Mouse (Mus musculus) embryonic facial prominence, embryonic 13.5 days (tissue): Measurements from ENCODE around the gene Arhgef10l. TPM values are rescaled to one million over a fixed set of nuclear protein-coding genes. Genes with fewer than 3 reads are reported as not detected.

Experiments
- ATAC-seq: fragments of 200-750 bp; cut with Nextera tagmentation; 2 replicates; pipeline ENCODE4 v1.8.0; 2017; ENCODE audit warnings: low read depth; ENCODE audit not compliant: insufficient number of reproducible peaks, insufficient read depth, low FRiP score, low TSS enrichment
- H3K27ac ChIP-seq: fragments of 300-500 bp; sonication (generic); 2 replicates; pipeline ENCODE4 v1.5.1; 2015; ENCODE audit warnings: moderate library complexity, mild to moderate bottlenecking, inconsistent platforms
- H3K27me3 ChIP-seq: fragments of 300-500 bp; sonication (generic); 2 replicates; pipeline ENCODE4 v1.6.1; 2015; ENCODE audit warnings: mild to moderate bottlenecking, inconsistent platforms
- H3K36me3 ChIP-seq: fragments of 300-500 bp; sonication (generic); 2 replicates; pipeline ENCODE4 v1.6.1; 2015; ENCODE audit warnings: mild to moderate bottlenecking, inconsistent platforms
- H3K4me1 ChIP-seq: fragments of 300-500 bp; sonication (generic); 2 replicates; pipeline ENCODE4 v1.6.1; 2015; ENCODE audit warnings: inconsistent platforms
- H3K4me2 ChIP-seq: fragments of 300-500 bp; sonication (generic); 2 replicates; pipeline ENCODE4 v1.6.1; 2015; ENCODE audit warnings: moderate library complexity, mild to moderate bottlenecking, inconsistent platforms
- H3K4me3 ChIP-seq: fragments of 300-500 bp; sonication (generic); 2 replicates; pipeline ENCODE4 v1.5.1; 2015; ENCODE audit warnings: mild to moderate bottlenecking, inconsistent platforms
- H3K9ac ChIP-seq: fragments of 300-500 bp; sonication (generic); 2 replicates; pipeline ENCODE4 v1.6.1; 2015; ENCODE audit warnings: mild to moderate bottlenecking, inconsistent platforms
- H3K9me3 ChIP-seq: fragments of 300-500 bp; sonication (generic); 2 replicates; pipeline ENCODE4 v1.6.1; 2016; ENCODE audit warnings: inconsistent platforms
- WGBS: fragments of 180-500 bp; shearing (Covaris S2); methylation state at CpG from one replicate; pipeline ENCODE4 v1.1.7; 2015; ENCODE audit warnings: mixed read lengths; 5-methylcytosine and 5-hydroxymethylcytosine counted together
- polyA plus RNA-seq: library from polyadenylated mRNA; unstranded; fragments of >200 nt; fragmentation: Nextera tagmentation; extraction: Ambion mirVana; gene quantifications from 2 replicates; pipeline ENCODE4 v1.2.1, GENCODE M21; 2015

Gene Arhgef10l
- polyA plus RNA-seq, 1 experiment from 2014 or later = 11.5 TPM

DNA sequence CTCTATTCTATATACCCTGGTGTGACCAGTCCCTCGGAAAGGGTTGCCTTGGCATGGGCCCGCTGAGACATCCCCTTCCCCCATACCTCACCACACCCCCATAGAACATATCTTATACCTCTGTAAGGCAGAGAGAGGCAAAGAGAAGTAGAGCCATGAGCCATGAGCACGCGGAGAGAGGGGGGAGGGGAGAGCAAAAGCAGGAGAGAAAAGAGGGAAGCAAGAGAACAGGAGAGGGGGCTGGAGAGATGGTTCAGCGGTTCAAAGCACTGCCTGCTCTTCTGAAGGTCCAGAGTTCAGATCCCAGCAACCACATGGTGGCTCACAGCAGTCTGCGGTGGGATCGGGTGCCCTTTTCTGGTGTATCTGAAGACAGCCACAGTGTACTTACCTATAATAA lies 25.7 kb upstream of the Arhgef10l start:
- 74% methylated on average over 7 of the region's 7 CpGs for WGBS
- Histone ChIP-seq H3K27ac (no peak overlapping the region), H3K4me3 (no peak overlapping the region), H3K4me2 (no peak overlapping the region), H3K27me3 (no peaks in the 10 kb centered on the region), H3K4me1 (peaks cover 2% of the 10 kb centered on the region; the same call in 1 of the 2 replicates), H3K9ac (no peak overlapping the region), H3K36me3 (no peaks in the 10 kb centered on the region), H3K9me3 (no peaks in the 10 kb centered on the region)
- no peak for ATAC-seq

DNA sequence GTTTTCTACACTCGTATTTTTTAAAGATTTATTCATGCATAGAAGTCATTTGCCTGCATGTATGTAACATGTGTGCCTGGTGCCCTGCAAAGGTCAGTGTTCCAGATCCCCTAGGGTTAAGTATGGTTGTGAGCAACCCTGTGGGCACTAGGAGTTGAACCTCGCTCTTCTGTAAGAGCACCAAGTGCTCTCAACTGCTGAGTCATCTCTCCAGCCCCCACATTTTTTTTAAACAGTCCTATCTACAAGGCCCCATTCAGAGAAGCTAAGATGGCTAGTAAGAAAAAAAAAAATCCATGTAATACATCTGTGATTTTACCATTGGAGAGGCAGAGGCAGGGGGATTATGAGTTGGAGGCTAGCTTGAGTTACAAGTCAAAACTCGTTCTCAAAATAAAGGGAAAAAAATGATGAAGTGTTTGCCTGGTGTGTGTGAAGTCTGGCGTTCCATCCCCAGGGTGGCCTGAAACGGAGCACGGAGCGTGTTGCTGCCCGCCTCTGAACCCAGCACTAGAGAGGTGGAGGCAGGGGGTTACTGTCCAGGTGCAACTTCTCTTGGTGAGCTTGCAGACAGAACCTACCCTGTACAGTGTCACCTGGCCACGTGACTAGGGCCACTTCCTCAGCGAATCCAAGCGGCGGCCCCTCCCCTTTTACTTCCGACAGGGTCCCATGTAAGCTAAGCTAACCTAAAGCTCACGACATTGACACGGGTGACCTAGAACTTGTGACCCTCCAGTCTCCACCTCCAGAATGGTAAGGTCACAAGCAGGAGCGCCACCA lies 24.3 kb upstream of the Arhgef10l start:
- no peak overlapping the region for H3K9ac ChIP-seq
- H3K27me3 ChIP-seq = peaks cover 6% of the 10 kb centered on the region; the same call in 1 of the 2 replicates
- no peak for ATAC-seq
- WGBS = 61% methylated on average over 16 of the region's 16 CpGs
- H3K9me3 ChIP-seq = no peaks in the 10 kb centered on the region
- 0 out of 2 replicates have a peak overlapping the region, but pooled peaks have one; percentile 23 for H3K27ac ChIP-seq
- H3K36me3 ChIP-seq = no peaks in the 10 kb centered on the region
- H3K4me1 ChIP-seq = peaks cover 2% of the 10 kb centered on the region; the same call in 1 of the 2 replicates
- no peak overlapping the region for H3K4me2 ChIP-seq
- no peak overlapping the region for H3K4me3 ChIP-seq

DNA sequence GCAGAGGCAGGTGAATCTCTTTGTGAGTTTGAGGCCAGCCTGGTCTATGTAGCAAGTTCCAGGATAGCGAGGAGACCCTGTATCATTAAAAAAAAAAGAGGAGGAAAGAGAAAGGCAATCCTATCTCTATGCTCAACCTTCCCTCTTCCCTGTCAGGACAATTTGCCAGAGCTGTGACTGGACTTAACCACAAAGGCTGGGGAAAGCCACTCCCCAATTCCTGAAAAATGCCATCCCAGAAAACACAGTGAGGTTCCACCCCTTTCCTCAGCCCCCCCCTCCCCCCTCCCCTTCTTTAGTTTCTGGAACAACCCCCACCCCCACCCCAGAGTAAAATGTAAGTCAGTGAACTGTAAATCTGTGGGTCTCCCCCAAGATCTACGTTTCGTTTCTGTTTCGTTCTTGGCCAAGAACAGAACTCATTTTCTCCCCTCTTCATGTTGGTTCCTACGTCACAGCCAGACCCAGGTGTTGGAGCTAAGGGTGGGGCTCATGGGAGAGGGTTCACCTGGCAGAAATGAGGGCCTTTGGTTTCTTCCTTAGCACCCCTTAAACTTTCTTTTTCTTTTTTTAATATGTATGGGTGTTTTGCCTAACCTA lies 23.1 kb upstream of the Arhgef10l start:
- Histone ChIP-seq H3K27me3 (peaks cover 6% of the 10 kb centered on the region; the same call in 1 of the 2 replicates), H3K4me2 (no peak overlapping the region), H3K4me3 (no peak overlapping the region), H3K4me1 (peaks cover 13% of the 10 kb centered on the region), H3K27ac (no peak overlapping the region), H3K9ac (no peak overlapping the region), H3K9me3 (no peaks in the 10 kb centered on the region), H3K36me3 (no peaks in the 10 kb centered on the region)
- 80% methylated on average over 5 of the region's 5 CpGs for WGBS
- no peak for ATAC-seq

DNA sequence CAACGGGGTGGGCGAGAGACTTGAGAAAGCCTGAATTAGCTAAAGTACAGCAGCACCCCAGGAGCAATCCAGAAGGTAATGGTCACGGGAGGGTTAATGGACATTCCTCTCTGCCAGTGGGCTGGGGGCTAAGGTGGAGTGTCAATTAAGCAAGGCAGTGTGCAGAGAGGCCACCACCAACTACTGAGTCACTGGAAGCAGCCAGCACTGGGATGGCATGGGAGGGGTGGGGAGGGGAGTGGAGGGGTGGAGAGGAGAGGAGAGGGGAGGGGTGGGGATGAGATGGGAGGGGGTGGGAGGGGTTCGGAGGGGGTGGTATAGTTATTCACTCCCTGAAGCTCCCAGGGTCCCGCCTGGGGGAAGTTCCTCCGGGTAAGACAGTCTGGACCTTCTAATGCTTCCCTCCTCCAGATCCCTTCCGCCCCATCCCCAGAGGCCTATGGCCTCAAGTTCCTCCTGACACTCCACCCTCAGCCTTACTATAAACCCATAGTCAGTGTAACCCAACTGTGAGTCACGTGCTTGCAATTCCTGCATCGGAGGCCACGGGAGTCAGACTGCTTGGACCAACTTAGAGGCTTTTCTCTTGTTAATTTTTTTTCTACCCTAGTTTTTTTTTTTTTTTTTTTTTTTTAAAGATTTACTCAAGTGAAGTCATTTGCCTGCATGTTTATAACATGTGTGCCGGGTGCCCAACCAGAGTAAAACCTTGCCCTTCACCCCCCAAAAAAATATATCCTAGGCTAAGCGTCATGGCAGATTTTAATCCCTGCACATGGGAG lies 22.4 kb upstream of the Arhgef10l start:
- Histone ChIP-seq H3K9ac (no peak overlapping the region), H3K4me3 (no peak overlapping the region), H3K27ac (no peak overlapping the region), H3K36me3 (no peaks in the 10 kb centered on the region), H3K9me3 (no peaks in the 10 kb centered on the region), H3K27me3 (peaks cover 6% of the 10 kb centered on the region; the same call in 1 of the 2 replicates), H3K4me2 (no peak overlapping the region), H3K4me1 (peaks cover 17% of the 10 kb centered on the region)
- WGBS = 53% methylated on average over 12 of the region's 12 CpGs
- no peak for ATAC-seq

DNA sequence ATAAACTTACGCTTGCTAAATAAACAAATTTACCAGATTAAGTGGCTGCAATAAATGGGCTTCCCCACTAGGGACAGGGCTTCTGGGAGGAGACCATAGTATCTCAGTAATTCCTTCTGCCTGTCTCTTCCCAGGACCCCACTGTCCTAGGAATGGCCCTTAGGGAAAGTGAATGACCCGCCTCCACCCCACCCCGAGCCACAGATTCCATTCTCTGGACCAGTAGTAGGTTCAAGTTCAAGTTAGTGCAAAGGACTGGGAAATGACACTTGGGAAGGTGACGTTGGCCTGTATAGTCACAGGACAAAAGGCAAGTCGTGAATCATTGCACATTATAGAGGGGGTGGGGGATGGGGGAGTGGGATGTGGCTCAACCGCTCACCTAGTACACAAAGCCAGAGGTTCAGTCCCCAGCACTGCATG lies 19.1 kb upstream of the Arhgef10l start:
- H3K4me2 ChIP-seq = peak overlapping the region; percentile 52
- WGBS = 36% methylated on average over 6 of the region's 6 CpGs
- no peaks in the 10 kb centered on the region for H3K36me3 ChIP-seq
- no peak overlapping the region for H3K9ac ChIP-seq
- H3K4me1 ChIP-seq = peaks cover 17% of the 10 kb centered on the region
- H3K27me3 ChIP-seq = peaks cover 6% of the 10 kb centered on the region; the same call in 1 of the 2 replicates
- no peak overlapping the region for H3K27ac ChIP-seq
- H3K9me3 ChIP-seq = no peaks in the 10 kb centered on the region
- no peak overlapping the region for H3K4me3 ChIP-seq
- no peak for ATAC-seq

DNA sequence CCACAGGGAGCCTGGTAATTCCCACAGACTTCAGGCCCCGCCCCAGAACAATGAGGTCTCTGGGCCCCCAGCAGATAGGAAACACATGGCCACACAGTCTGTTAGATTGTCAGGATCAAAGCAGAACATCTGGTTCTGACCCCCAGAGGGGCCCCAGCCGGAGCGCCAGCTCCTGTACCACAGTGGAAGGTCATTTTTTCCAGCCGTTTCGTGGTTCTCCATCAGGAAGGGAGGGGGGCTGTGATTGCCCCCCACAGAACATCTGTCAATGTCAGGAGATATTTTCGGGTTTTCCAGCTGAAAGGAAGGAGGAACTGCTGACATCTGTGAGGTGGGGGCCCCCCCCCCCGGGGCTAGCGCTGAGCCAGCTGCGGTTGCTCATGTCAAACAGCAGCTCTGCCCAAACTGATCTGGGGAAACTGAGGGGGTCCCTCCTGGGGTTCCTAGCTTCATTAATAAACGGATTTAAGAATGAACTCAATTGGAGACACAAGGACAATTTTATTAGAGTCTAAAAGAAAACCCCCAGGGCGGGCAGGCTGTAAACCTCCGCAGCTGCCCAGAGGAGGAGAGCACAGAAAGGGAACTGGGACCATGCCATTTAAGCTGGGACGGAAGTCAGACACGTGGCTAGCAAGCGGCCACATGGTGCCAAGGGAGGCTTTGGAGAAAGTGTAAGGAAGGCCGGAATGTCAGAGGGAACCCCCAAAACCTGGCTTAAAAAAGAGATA lies 18.5 kb upstream of the Arhgef10l start:
- no peaks in the 10 kb centered on the region for H3K36me3 ChIP-seq
- 0 out of 2 replicates have a peak, but pooled peaks have one; percentile 4 for ATAC-seq
- H3K4me3 ChIP-seq = peak overlapping the region; percentile 16; the same call in 1 of the 2 replicates
- H3K27me3 ChIP-seq = peaks cover 6% of the 10 kb centered on the region; the same call in 1 of the 2 replicates
- H3K9me3 ChIP-seq = no peaks in the 10 kb centered on the region
- H3K4me2 ChIP-seq = peak overlapping the region; percentile 52
- H3K9ac ChIP-seq = peak overlapping the region; percentile 44; the same call in 1 of the 2 replicates
- WGBS = 8% methylated on average over 16 of the region's 16 CpGs
- H3K4me1 ChIP-seq = peaks cover 17% of the 10 kb centered on the region
- H3K27ac ChIP-seq = peak overlapping the region; percentile 22; the same call in 1 of the 2 replicates

DNA sequence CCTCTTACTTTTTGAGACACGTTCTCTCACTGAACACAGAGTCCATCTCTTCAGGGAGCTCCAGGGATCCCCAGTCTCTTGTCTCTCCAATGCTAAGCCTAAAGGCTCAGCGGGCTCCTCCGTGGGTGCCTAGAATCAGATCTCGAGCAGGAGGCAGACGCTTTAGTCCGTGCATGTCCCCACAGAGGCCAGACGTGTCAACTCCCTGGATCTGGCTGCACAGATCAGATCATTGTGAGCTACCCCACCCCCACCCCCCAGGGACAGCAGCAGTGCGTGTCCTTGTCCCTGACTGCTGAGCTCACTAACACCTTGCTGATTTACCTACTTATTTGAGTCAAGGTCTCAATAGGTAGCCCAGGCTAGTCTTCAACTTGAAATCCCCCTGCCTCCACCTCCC lies 17.8 kb upstream of the Arhgef10l start:
- Histone ChIP-seq H3K27ac (no peak overlapping the region), H3K4me2 (peak overlapping the region; percentile 52)

DNA sequence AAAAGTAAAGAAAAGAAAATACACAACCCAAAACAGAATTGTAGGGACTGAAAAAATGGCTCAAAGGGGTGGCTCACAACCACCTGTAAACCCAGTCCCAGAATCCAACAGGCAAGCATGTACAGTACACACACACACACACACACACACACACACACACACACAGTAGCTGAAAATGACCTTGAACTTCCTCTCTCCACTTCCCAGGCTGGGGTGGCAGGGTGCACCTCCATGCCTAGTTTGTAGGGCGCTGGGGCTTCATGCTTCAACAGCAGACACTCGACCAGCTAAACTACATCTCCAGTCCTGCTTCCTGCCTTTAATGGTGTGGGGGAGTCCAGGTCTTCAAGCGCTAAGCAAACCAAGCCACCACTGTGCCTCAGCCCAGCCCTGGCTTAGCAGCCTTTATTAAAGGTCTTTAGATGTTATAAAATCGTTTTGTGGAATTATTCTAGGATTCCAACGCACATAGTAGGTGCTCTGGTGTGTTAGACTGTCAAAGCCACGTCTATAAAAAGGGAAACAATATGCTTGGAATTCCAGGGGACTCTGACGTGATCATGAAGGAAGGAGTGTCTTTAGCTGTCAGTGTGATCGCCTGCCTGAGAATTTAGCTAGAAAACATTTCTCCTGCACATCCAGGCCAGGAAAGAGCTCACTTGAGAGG lies 15.1 kb upstream of the Arhgef10l start:
- Histone ChIP-seq H3K9ac (no peak overlapping the region), H3K27me3 (peaks cover 5% of the 10 kb centered on the region; the same call in 1 of the 2 replicates), H3K27ac (no peak overlapping the region), H3K4me3 (no peak overlapping the region), H3K4me2 (no peak overlapping the region), H3K36me3 (no peaks in the 10 kb centered on the region), H3K9me3 (no peaks in the 10 kb centered on the region), H3K4me1 (peaks cover 15% of the 10 kb centered on the region)
- ATAC-seq = no peak
- WGBS = 50% methylated on average over 8 of the region's 8 CpGs

More for the DNA sequence above, 17.8 kb upstream of the Arhgef10l start:
- H3K9me3 ChIP-seq = no peaks in the 10 kb centered on the region
- peaks cover 6% of the 10 kb centered on the region; the same call in 1 of the 2 replicates for H3K27me3 ChIP-seq
- H3K4me3 ChIP-seq = no peak overlapping the region
- no peak for ATAC-seq
- 16% methylated on average over 8 of the region's 8 CpGs for WGBS
- peaks cover 15% of the 10 kb centered on the region for H3K4me1 ChIP-seq
- no peaks in the 10 kb centered on the region for H3K36me3 ChIP-seq
- no peak overlapping the region for H3K9ac ChIP-seq

DNA sequence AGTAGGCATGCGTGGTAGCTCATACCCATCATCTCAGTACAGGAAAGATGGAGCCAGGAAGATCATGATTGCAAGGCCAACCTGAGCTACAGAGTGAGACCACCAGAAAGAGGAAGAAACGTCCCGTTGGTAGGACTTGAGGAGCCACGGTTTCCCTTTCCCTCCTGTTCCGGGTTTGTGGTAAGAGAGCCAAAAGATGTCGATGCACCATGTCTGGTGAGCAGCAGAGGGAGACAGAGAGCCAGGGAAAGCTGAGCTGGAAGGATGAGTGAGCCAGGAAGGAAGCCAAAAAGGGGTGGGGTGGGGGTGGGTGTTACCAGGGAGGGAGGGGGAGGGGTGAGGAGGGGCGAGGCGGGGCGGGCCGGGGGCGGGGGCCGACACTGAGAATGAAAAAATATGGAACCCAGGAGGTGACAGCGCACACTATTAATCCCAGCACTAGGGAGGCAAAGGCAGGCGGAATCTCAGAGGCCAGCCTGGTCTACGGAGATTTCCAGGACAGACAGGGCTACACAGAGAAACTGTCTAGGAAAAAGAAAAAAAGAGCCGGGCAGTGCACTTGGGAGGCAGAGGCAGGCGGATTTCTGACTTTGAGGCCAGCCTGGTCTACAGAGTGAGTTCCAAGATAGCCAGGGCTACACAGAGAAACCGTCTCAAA lies 14.0 kb upstream of the Arhgef10l start:
- H3K36me3 ChIP-seq = no peaks in the 10 kb centered on the region
- H3K9me3 ChIP-seq = no peaks in the 10 kb centered on the region
- 0 out of 2 replicates have a peak overlapping the region, but pooled peaks have one; percentile 23 for H3K9ac ChIP-seq
- 25% methylated on average over 18 of the region's 18 CpGs for WGBS
- H3K4me2 ChIP-seq = peak overlapping the region; percentile 40
- H3K27ac ChIP-seq = no peak overlapping the region
- H3K4me1 ChIP-seq = peaks cover 14% of the 10 kb centered on the region
- no peak for ATAC-seq
- no peaks in the 10 kb centered on the region for H3K27me3 ChIP-seq
- H3K4me3 ChIP-seq = no peak overlapping the region

DNA sequence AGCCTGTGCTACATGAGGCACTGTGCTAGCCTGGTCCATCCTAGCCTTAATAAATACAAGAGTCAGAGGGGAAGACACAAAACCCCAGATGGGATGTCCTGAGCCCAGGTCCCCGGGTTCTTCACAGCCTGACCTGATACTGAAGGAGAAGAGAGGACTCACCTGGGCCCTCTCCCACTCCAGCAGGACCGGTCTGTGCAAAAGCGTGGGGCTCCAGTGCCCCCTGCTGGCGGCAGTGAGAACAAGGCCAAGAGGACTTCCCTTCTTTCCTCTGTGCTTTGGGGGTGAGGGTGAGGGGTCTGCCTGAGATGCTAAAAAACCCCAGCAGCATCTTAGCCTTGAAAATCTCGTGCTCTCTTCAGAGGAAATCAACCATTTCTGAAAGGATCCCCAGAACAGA lies 13.2 kb upstream of the Arhgef10l start:
- H3K9me3 ChIP-seq = no peaks in the 10 kb centered on the region
- no peak overlapping the region for H3K27ac ChIP-seq
- ATAC-seq = no peak
- peaks cover 6% of the 10 kb centered on the region for H3K4me1 ChIP-seq
- WGBS = 12% methylated on average over 5 of the region's 5 CpGs
- no peaks in the 10 kb centered on the region for H3K27me3 ChIP-seq
- no peak overlapping the region for H3K4me2 ChIP-seq
- no peaks in the 10 kb centered on the region for H3K36me3 ChIP-seq
- H3K9ac ChIP-seq = no peak overlapping the region
- no peak overlapping the region for H3K4me3 ChIP-seq
